Mouse (Mus musculus) macrophage (primary cell): Measurements from ENCODE around the gene Gm45015. TPM values are rescaled to one million over a fixed set of nuclear protein-coding genes. Genes with fewer than 3 reads are reported as not detected.
"Not testable (repeated sequence)": the region's sequence is repeated elsewhere in the genome, so short reads cannot be mapped to it uniquely, and the experiment has no call there.

Experiments
- H3K27ac ChIP-seq: fragments of 350-480 bp; formaldehyde crosslinking; 2 replicates; pipeline ENCODE4 v1.9.0; 2021
- H3K36me3 ChIP-seq: fragments of 350-480 bp; formaldehyde crosslinking; 2 replicates; pipeline ENCODE4 v1.9.0; 2021; ENCODE audit errors: inconsistent target
- H3K4me3 ChIP-seq: fragments of 350-480 bp; formaldehyde crosslinking; 2 replicates; pipeline ENCODE4 v1.9.0; 2021; ENCODE audit errors: inconsistent target
- H3K79me2 ChIP-seq: fragments of 350-480 bp; formaldehyde crosslinking; 2 replicates; pipeline ENCODE4 v1.9.0; 2021; ENCODE audit errors: inconsistent target
- WGBS: methylation state at CpG from one replicate; pipeline ENCODE4 v1.1.7; 2026; ENCODE audit warnings: inconsistent platforms; ENCODE audit not compliant: missing documents; 5-methylcytosine and 5-hydroxymethylcytosine counted together
- polyA plus RNA-seq: library from polyadenylated mRNA; stranded (reverse); fragments of 250-400 nt; gene quantifications from 3 replicates; pipeline ENCODE4 v1.2.4, GENCODE M21; 2018; ENCODE audit warnings: inconsistent platforms

Gm45015 gene
- polyA plus RNA-seq, 1 experiment from 2014 or later = not detected

GRCm38 (mm10) chrX:73312522-73312921, 24.1 kb downstream of the Gm45015 start:
- Histone ChIP-seq H3K36me3 (no peaks in the 10 kb centered on the region), H3K79me2 (no peaks in the 10 kb centered on the region), H3K4me3 (no peak overlapping the region), H3K27ac (no peak overlapping the region)
- WGBS = 25% methylated on average over 3 of the region's 3 CpGs

DNA sequence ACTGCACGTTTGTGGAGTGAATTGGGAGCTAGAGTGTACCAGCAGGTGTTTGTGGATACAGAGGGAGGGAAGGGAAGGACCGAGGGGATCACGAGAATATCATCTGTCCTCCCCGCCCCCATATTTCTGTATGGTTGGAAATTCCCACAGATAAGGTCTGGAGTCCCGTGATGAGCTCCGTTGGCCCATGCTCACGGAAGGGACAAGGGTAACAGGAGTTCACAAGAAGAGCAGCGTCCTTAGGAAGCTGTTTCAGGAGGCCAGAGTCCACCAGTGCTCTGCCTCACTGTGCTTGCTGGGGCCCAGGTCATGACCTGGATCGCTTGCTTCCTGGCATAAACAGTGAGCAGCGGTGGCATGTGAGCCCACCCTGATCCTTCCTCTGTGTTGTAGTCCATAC, 40.9 kb downstream of the Gm45015 start:
- not testable (repeated sequence) for H3K36me3 ChIP-seq, H3K4me3 ChIP-seq, H3K27ac ChIP-seq, H3K79me2 ChIP-seq
- 83% methylated on average over 4 of the region's 10 CpGs for WGBS

- not testable (repeated sequence) for H3K79me2 ChIP-seq, H3K4me3 ChIP-seq, H3K27ac ChIP-seq, H3K36me3 ChIP-seq
- WGBS = no CpG with 5 or more reads among the region's 17 CpGs
Measured at GRCm38 (mm10) chrX:73292876-73293275, 43.8 kb downstream of the Gm45015 start, which contains the start of the genes Xlr5a and Xlr5c. Xlr5a (minus strand) TSS chrX:73292976. Xlr5c (minus strand) TSS chrX:73292976.

Other genes starting within 250 kb of the Gm45015 start
- 0.35 TPM in 1 of 3 replicates, not detected in the others for gene Xlr3a, start 239.7 kb downstream of the Gm45015 start, polyA plus RNA-seq
- not detected in 3 replicates for gene Gm14685, start 219.8 kb downstream of the Gm45015 start, polyA plus RNA-seq
- not detected in 3 replicates for gene Xlr5b, start 188.0 kb downstream of the Gm45015 start, polyA plus RNA-seq
- not detected in 3 replicates for gene DXBay18, start 187.4 kb downstream of the Gm45015 start, polyA plus RNA-seq
- gene Spin2d, start 159.9 kb downstream of the Gm45015 start, polyA plus RNA-seq = not detected in 3 replicates
- gene Xlr3b, start 144.6 kb downstream of the Gm45015 start, polyA plus RNA-seq = 1.6 to 2.5 TPM (median 1.8 TPM) in 3 replicates
- gene Xlr4b, start 122.5 kb downstream of the Gm45015 start, polyA plus RNA-seq = 3.1 to 6.6 TPM (median 5.2 TPM) in 3 replicates
- gene F8a, start 108.5 kb downstream of the Gm45015 start, polyA plus RNA-seq = 1.2 to 3.4 TPM (median 2.6 TPM) in 3 replicates
- 0.25 to 0.36 TPM (median 0.29 TPM) in 3 replicates for gene Xlr4c, start 93.7 kb downstream of the Gm45015 start, polyA plus RNA-seq
- gene Xlr3c, start 71.5 kb downstream of the Gm45015 start, polyA plus RNA-seq = not detected in 3 replicates
- not detected in 3 replicates for gene Xlr5a, start 43.9 kb downstream of the Gm45015 start, polyA plus RNA-seq
- gene Xlr5c, start 43.9 kb downstream of the Gm45015 start, polyA plus RNA-seq = not detected in 3 replicates
- 6.6 to 8.1 TPM (median 7.9 TPM) in 3 replicates for gene Zfp275, start 5.8 kb upstream of the Gm45015 start, polyA plus RNA-seq
- not detected in 3 replicates for gene Gm18336, start 61.9 kb upstream of the Gm45015 start, polyA plus RNA-seq
- gene Zfp92, start 74.3 kb upstream of the Gm45015 start, polyA plus RNA-seq = not detected in 3 replicates
- gene Trex2, start 98.5 kb upstream of the Gm45015 start, polyA plus RNA-seq = not detected in 3 replicates
- 7.9 to 15.4 TPM (median 9.0 TPM) in 3 replicates for gene Haus7, start 122.2 kb upstream of the Gm45015 start, polyA plus RNA-seq
- gene Bgn, start 146.8 kb upstream of the Gm45015 start, polyA plus RNA-seq = 0.19 to 1.3 TPM (median 0.98 TPM) in 3 replicates
- 0.04 TPM in 1 of 3 replicates, not detected in the others for gene Atp2b3, start 166.2 kb upstream of the Gm45015 start, polyA plus RNA-seq